Mouse (Mus musculus) intestine, embryonic 15.5 days (tissue): ENCODE data around the gene Coch. TPM values are rescaled to one million over a fixed set of nuclear protein-coding genes. Genes with fewer than 3 reads are reported as not detected.
A peak's percentile ranks its signal among the peaks of the same experiment; 100 is the strongest.

Experiments used
- ATAC-seq: fragments of 200-750 bp; cut with Nextera tagmentation; 2 replicates; pipeline ENCODE4 v1.8.0; 2017; ENCODE audit warnings: moderate TSS enrichment, moderate library complexity
- H3K27ac ChIP-seq: fragments of 300-500 bp; sonication (generic); 2 replicates; pipeline ENCODE4 v1.5.1; 2015; ENCODE audit warnings: mild to moderate bottlenecking, inconsistent platforms
- H3K27me3 ChIP-seq: fragments of 300-500 bp; sonication (generic); replicated peaks from 2 replicates; pipeline ENCODE4 v1.6.1; 2015; ENCODE audit warnings: inconsistent platforms
- H3K36me3 ChIP-seq: fragments of 300-500 bp; sonication (generic); 2 replicates; pipeline ENCODE4 v1.6.1; 2015; ENCODE audit warnings: inconsistent platforms
- H3K4me1 ChIP-seq: fragments of 300-500 bp; sonication (generic); replicated peaks from 2 replicates; pipeline ENCODE4 v1.6.1; 2015; ENCODE audit warnings: inconsistent platforms
- H3K4me2 ChIP-seq: fragments of 300-500 bp; sonication (generic); replicated peaks from 2 replicates; pipeline ENCODE4 v1.6.1; 2015; ENCODE audit warnings: mild to moderate bottlenecking, inconsistent platforms
- H3K4me3 ChIP-seq: fragments of 300-500 bp; sonication (generic); replicated peaks from 2 replicates; pipeline ENCODE4 v1.5.1; 2015; ENCODE audit warnings: inconsistent platforms
- H3K9ac ChIP-seq: fragments of 300-500 bp; sonication (generic); 2 replicates; pipeline ENCODE4 v1.6.1; 2015; ENCODE audit warnings: inconsistent platforms
- H3K9me3 ChIP-seq: fragments of 300-500 bp; sonication (generic); 2 replicates; pipeline ENCODE4 v1.6.1; 2016; ENCODE audit warnings: inconsistent platforms
- WGBS: fragments of 180-500 bp; shearing (Covaris S2); methylation state at CpG from one replicate; pipeline ENCODE4 v1.1.7; 2015; 5-methylcytosine and 5-hydroxymethylcytosine counted together
- polyA plus RNA-seq: library from polyadenylated mRNA; unstranded; fragments of >200 nt; fragmentation: Nextera tagmentation; extraction: Ambion mirVana; gene quantifications from 2 replicates; pipeline ENCODE4 v1.2.1, GENCODE M21; 2015

Coch gene
- polyA plus RNA-seq, 1 experiment from 2014 or later, result 0.89 TPM

GRCm38 (mm10) chr12:51594030-51594470, 909 bp downstream of the Coch start:
- Histone ChIP-seq H3K4me2 (peak overlapping the region; percentile 100), H3K9me3 (no peaks in the 10 kb centered on the region), H3K4me1 (peaks cover 15% of the 10 kb centered on the region), H3K27ac (no peak overlapping the region), H3K36me3 (no peaks in the 10 kb centered on the region), H3K4me3 (peak overlapping the region; percentile 59), H3K9ac (peak overlapping the region; percentile 39), H3K27me3 (peaks cover 32% of the 10 kb centered on the region)
- WGBS, result 1% methylated on average over 18 of the region's 18 CpGs
- no peak; the same call in 1 of the 2 replicates for ATAC-seq

- no peak for ATAC-seq
- no peak overlapping the region for H3K4me2 ChIP-seq
- WGBS, result 97% methylated on average over 10 of the region's 10 CpGs
- H3K4me3 ChIP-seq, result no peak overlapping the region
- no peak overlapping the region for H3K9ac ChIP-seq
- no peaks in the 10 kb centered on the region for H3K4me1 ChIP-seq
- H3K27ac ChIP-seq, result no peak overlapping the region
- 0 out of 2 replicates have a peak, but pooled peaks cover 3% of the 10 kb centered on the region for H3K36me3 ChIP-seq
- H3K27me3 ChIP-seq, result no peaks in the 10 kb centered on the region
- H3K9me3 ChIP-seq, result no peaks in the 10 kb centered on the region
These were observed 10.2 kb downstream of the Coch start for GRCm38 (mm10) chr12:51603306-51603705.

GRCm38 (mm10) chr12:51606138-51606537, 13.0 kb downstream of the Coch start:
- Histone ChIP-seq H3K27ac (no peak overlapping the region), H3K9me3 (no peaks in the 10 kb centered on the region), H3K9ac (no peak overlapping the region), H3K27me3 (no peaks in the 10 kb centered on the region), H3K36me3 (0 out of 2 replicates have a peak, but pooled peaks cover 6% of the 10 kb centered on the region), H3K4me2 (no peak overlapping the region), H3K4me1 (no peaks in the 10 kb centered on the region), H3K4me3 (no peak overlapping the region)
- no peak for ATAC-seq
- WGBS, result 86% methylated on average over 4 of the region's 4 CpGs

GRCm38 (mm10) chr12:51612361-51612760, 19.2 kb downstream of the Coch start:
- H3K9me3 ChIP-seq, result no peaks in the 10 kb centered on the region
- no peak for ATAC-seq
- no peak overlapping the region for H3K27ac ChIP-seq
- H3K36me3 ChIP-seq, result peaks cover 20% of the 10 kb centered on the region; the same call in 1 of the 2 replicates
- no peak overlapping the region for H3K4me3 ChIP-seq
- H3K27me3 ChIP-seq, result no peaks in the 10 kb centered on the region
- no peak overlapping the region for H3K9ac ChIP-seq
- H3K4me2 ChIP-seq, result no peak overlapping the region
- WGBS, result 80% methylated on average over 5 of the region's 5 CpGs
- no peaks in the 10 kb centered on the region for H3K4me1 ChIP-seq

GRCm38 (mm10) chr12:51620572-51620971, 27.4 kb downstream of the Coch start:
- H3K27ac ChIP-seq, result no peak overlapping the region
- no peaks in the 10 kb centered on the region for H3K27me3 ChIP-seq
- H3K4me2 ChIP-seq, result no peak overlapping the region
- no peak overlapping the region for H3K9ac ChIP-seq
- no peak overlapping the region for H3K4me3 ChIP-seq
- no peak for ATAC-seq
- H3K9me3 ChIP-seq, result no peaks in the 10 kb centered on the region
- no peaks in the 10 kb centered on the region for H3K4me1 ChIP-seq
- peaks cover 8% of the 10 kb centered on the region; the same call in 1 of the 2 replicates for H3K36me3 ChIP-seq

GRCm38 (mm10) chr12:51621161-51621560, 28.0 kb downstream of the Coch start:
- Histone ChIP-seq H3K4me1 (no peaks in the 10 kb centered on the region), H3K9me3 (no peaks in the 10 kb centered on the region), H3K36me3 (peaks cover 11% of the 10 kb centered on the region; the same call in 1 of the 2 replicates), H3K27ac (no peak overlapping the region), H3K4me2 (no peak overlapping the region), H3K27me3 (no peaks in the 10 kb centered on the region), H3K4me3 (no peak overlapping the region), H3K9ac (no peak overlapping the region)
- no peak for ATAC-seq
- 85% methylated on average over 5 of the region's 5 CpGs for WGBS

- peaks cover 6% of the 10 kb centered on the region; the same call in 1 of the 2 replicates for H3K36me3 ChIP-seq
- WGBS, result 79% methylated on average over 5 of the region's 5 CpGs
These were observed 29.7 kb downstream of the Coch start for GRCm38 (mm10) chr12:51622670-51623365.

GRCm38 (mm10) chr12:51623366-51623694, 30.2 kb downstream of the Coch start:
- H3K4me1 ChIP-seq, result no peaks in the 10 kb centered on the region
- 0 out of 2 replicates have a peak, but pooled peaks cover 3% of the 10 kb centered on the region for H3K36me3 ChIP-seq
- no peak overlapping the region for H3K4me3 ChIP-seq
- no peaks in the 10 kb centered on the region for H3K9me3 ChIP-seq
- H3K9ac ChIP-seq, result no peak overlapping the region
- H3K4me2 ChIP-seq, result no peak overlapping the region
- H3K27ac ChIP-seq, result no peak overlapping the region
- H3K27me3 ChIP-seq, result no peaks in the 10 kb centered on the region
- no peak for ATAC-seq

More at GRCm38 (mm10) chr12:51622670-51623365, 29.7 kb downstream of the Coch start:
- Histone ChIP-seq H3K4me3 (no peak overlapping the region), H3K4me2 (no peak overlapping the region), H3K9me3 (no peaks in the 10 kb centered on the region), H3K27ac (no peak overlapping the region), H3K9ac (no peak overlapping the region), H3K27me3 (no peaks in the 10 kb centered on the region), H3K4me1 (no peaks in the 10 kb centered on the region)
- ATAC-seq, result no peak

- Histone ChIP-seq H3K9ac (no peak overlapping the region), H3K4me2 (no peak overlapping the region), H3K27ac (no peak overlapping the region), H3K4me1 (no peaks in the 10 kb centered on the region), H3K4me3 (no peak overlapping the region), H3K27me3 (no peaks in the 10 kb centered on the region), H3K36me3 (peaks cover 2% of the 10 kb centered on the region; the same call in 1 of the 2 replicates), H3K9me3 (no peaks in the 10 kb centered on the region)
- 72% methylated on average over 4 of the region's 4 CpGs for WGBS
- no peak for ATAC-seq
These were observed 40.3 kb downstream of the Coch start for GRCm38 (mm10) chr12:51633481-51633880.

- Histone ChIP-seq H3K4me3 (no peak overlapping the region), H3K36me3 (peaks cover 2% of the 10 kb centered on the region; the same call in 1 of the 2 replicates), H3K9me3 (no peaks in the 10 kb centered on the region), H3K27me3 (no peaks in the 10 kb centered on the region), H3K9ac (no peak overlapping the region), H3K4me2 (no peak overlapping the region), H3K27ac (no peak overlapping the region), H3K4me1 (no peaks in the 10 kb centered on the region)
- ATAC-seq, result no peak
- WGBS, result 83% methylated on average over 2 of the region's 2 CpGs
These were observed 43.1 kb downstream of the Coch start for GRCm38 (mm10) chr12:51636260-51636659.

GRCm38 (mm10) chr12:51636689-51637470, 43.7 kb downstream of the Coch start:
- H3K4me2 ChIP-seq, result no peak overlapping the region
- no peaks in the 10 kb centered on the region for H3K4me1 ChIP-seq
- no peak overlapping the region for H3K27ac ChIP-seq
- no peak overlapping the region for H3K9ac ChIP-seq
- peaks cover 2% of the 10 kb centered on the region; the same call in 1 of the 2 replicates for H3K36me3 ChIP-seq
- no peak for ATAC-seq
- H3K27me3 ChIP-seq, result no peaks in the 10 kb centered on the region
- H3K4me3 ChIP-seq, result no peak overlapping the region
- 46% methylated on average over 2 of the region's 2 CpGs for WGBS
- H3K9me3 ChIP-seq, result no peaks in the 10 kb centered on the region

- no peaks in the 10 kb centered on the region for H3K36me3 ChIP-seq
- no peaks in the 10 kb centered on the region for H3K9me3 ChIP-seq
- H3K27ac ChIP-seq, result no peak overlapping the region
- no peak overlapping the region for H3K4me3 ChIP-seq
- ATAC-seq, result peak; percentile 84
- H3K27me3 ChIP-seq, result no peaks in the 10 kb centered on the region
- 35% methylated on average over 6 of the region's 6 CpGs for WGBS
- no peak overlapping the region for H3K9ac ChIP-seq
- H3K4me2 ChIP-seq, result no peak overlapping the region
- H3K4me1 ChIP-seq, result 0 out of 2 replicates have a peak, but pooled peaks cover 2% of the 10 kb centered on the region
These were observed 48.7 kb downstream of the Coch start for GRCm38 (mm10) chr12:51641871-51642270.
